Mouse (Mus musculus) heart, adult 2 months (tissue): Measurements from ENCODE around the gene Pold4. TPM values are rescaled to one million over a fixed set of nuclear protein-coding genes. Genes with fewer than 3 reads are reported as not detected.

Experiments
- DNase-seq, 2 experiments: peaks; one replicate each; pipeline ENCODE4 v3.0.0; 2021
- H3K27ac ChIP-seq: fragments of 200-600 bp; 2 replicates; pipeline ENCODE4 v1.8.1; 2022
- H3K27me3 ChIP-seq: fragments of 200-500 bp; 2 replicates; pipeline ENCODE4 v1.6.1; 2012; ENCODE audit warnings: mild to moderate bottlenecking, low read length, inconsistent platforms, mixed read lengths; ENCODE audit not compliant: control insufficient read depth, insufficient read depth
- H3K36me3 ChIP-seq: fragments of 200-500 bp; 2 replicates; pipeline ENCODE4 v1.6.1; 2012; ENCODE audit warnings: low read length, inconsistent platforms; ENCODE audit not compliant: control insufficient read depth, insufficient read depth
- H3K4me1 ChIP-seq: fragments of 200-500 bp; 2 replicates; pipeline ENCODE4 v1.6.1; 2011; ENCODE audit warnings: low read length; ENCODE audit not compliant: control insufficient read depth, insufficient read depth
- H3K4me3 ChIP-seq: fragments of 200-600 bp; 2 replicates; pipeline ENCODE4 v1.8.1; 2022
- H3K79me2 ChIP-seq: fragments of 200-500 bp; replicated peaks from 2 replicates; pipeline ENCODE4 v1.6.1; 2012; ENCODE audit warnings: mild to moderate bottlenecking, inconsistent platforms, low read length, moderate library complexity, mixed read lengths; ENCODE audit not compliant: control insufficient read depth, insufficient read depth
- H3K9ac ChIP-seq: fragments of 200-500 bp; 2 replicates; pipeline ENCODE4 v1.6.1; 2012; ENCODE audit warnings: low read depth, mild to moderate bottlenecking, control low read depth, inconsistent platforms, low read length, mixed read lengths
- CTCF ChIP-seq: fragments of 200-600 bp; IDR thresholded peaks from 2 replicates; pipeline ENCODE4 v1.8.1; 2022; ENCODE audit warnings: antibody characterized with exemption, mild to moderate bottlenecking, moderate library complexity
- EP300 ChIP-seq: fragments of 200-500 bp; IDR thresholded peaks from 2 replicates; pipeline ENCODE4 v1.6.1; 2011; ENCODE audit warnings: low read depth, low read length, control low read depth; ENCODE audit not compliant: insufficient read depth
- POLR2A ChIP-seq: fragments of 200-500 bp; IDR thresholded peaks from 2 replicates; pipeline ENCODE4 v1.6.1; 2011; ENCODE audit warnings: mild to moderate bottlenecking, low read depth, low read length, control low read depth; ENCODE audit not compliant: insufficient read depth
- whole genome bisulfite sequencing: fragments of 180-500 bp; shearing (Covaris S2); methylation state at CpG from one replicate; pipeline ENCODE4 v1.1.7; 2018; 5-methylcytosine and 5-hydroxymethylcytosine counted together
- intact Hi-C: fragments of 180-260 bp; cut with DNase I; formaldehyde crosslinking; loops from one replicate; pipeline ENCODE4 v1.15.1; 2025
- polyA plus RNA-seq: library from polyadenylated mRNA; depleted of rRNA; stranded (reverse); fragments of >200 nt; gene quantifications from 2 replicates; pipeline ENCODE4 v1.2.3, GENCODE M21; 2012
- total RNA-seq, 2 experiments: library from RNA; stranded (reverse); gene quantifications; 2 replicates each; pipeline ENCODE4 v1.2.3; 2021

Pold4 gene
- total and polyA plus RNA-seq, 3 experiments, result 9.2 to 48.1 (median 12.0) TPM

DNA sequence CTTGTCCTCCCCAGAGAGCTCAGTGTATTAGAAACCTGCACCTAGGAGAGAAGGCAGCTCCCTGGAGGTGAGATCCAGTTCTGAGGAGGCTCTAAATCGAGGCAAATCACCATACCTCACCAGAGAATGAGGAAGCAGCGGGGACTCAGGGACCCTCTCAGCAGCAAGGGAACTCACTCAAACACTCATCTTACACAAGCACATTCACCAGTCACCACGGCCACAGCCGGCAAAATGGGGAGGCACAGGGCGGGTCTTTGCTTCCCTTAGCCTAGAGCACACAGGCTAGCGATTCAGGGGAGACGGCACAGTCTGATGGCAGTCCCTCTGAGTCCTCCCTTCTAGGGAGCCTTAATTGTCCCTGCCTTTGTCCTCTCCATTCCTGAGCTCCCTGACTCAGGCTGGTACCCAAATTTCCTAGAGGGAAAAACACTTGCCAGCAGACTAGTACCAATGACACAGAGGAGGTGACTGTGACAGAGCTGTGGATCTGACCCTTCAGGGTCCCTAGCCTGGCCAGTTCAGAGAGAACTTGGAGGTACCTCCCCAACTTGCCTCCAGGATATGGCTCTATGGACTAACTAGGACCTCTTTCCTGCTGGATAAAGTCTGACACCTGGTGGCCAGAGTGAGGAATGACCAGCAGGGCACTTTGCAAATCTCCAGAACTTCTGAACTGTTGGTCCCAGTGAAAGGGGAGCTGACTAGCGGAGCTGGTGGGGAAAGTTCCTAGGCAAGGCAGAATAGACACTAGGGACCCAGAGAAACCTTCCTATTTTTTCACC, 3.6 kb upstream of the Pold4 start:
- Histone ChIP-seq H3K79me2 (no peaks in the 10 kb centered on the region), H3K4me1 (peaks cover 10% of the 10 kb centered on the region), H3K27me3 (no peaks in the 10 kb centered on the region), H3K27ac (no peak overlapping the region), H3K4me3 (no peak overlapping the region), H3K36me3 (no peaks in the 10 kb centered on the region), H3K9ac (no peak overlapping the region)
- DNase-seq, result peak; percentile 72 to 77
- WGBS, result 18% methylated on average over 8 of the region's 8 CpGs
- TF ChIP-seq CTCF, result no peak; the same call in none of the 2 replicates
- TF ChIP-seq EP300, result peak; percentile 94
- no peak for TF ChIP-seq POLR2A
- intact Hi-C loops, result loop anchor here (1.0 to 5.0 kb wide), 6 partner anchors 21 to 211 kb away; partner anchors contain the start of gene Aip

DNA sequence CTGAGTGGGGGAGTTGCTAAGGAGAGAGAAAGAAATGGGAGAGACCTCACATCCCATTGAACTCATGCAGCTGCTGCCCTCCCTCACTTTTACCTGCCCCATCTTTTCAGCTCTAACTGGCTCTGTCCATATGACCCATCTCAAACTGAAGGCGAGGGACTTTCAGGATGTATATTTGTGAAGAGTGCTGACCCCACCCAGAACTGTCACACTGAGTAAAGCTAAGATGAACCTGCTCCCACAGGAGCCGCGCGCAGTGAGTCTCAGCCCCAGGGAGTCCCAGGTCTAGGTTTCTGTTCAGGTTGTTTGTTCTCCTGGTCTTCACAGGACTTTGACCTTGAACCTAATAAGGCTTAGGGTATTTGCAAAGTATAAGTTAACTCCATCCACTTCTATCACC, 2.8 kb upstream of the Pold4 start:
- intact Hi-C loops, result loop anchor here (1.0 to 5.0 kb wide), 6 partner anchors 22 to 212 kb away; partner anchors contain the start of gene Aip
- H3K27ac ChIP-seq, result no peak overlapping the region

DNA sequence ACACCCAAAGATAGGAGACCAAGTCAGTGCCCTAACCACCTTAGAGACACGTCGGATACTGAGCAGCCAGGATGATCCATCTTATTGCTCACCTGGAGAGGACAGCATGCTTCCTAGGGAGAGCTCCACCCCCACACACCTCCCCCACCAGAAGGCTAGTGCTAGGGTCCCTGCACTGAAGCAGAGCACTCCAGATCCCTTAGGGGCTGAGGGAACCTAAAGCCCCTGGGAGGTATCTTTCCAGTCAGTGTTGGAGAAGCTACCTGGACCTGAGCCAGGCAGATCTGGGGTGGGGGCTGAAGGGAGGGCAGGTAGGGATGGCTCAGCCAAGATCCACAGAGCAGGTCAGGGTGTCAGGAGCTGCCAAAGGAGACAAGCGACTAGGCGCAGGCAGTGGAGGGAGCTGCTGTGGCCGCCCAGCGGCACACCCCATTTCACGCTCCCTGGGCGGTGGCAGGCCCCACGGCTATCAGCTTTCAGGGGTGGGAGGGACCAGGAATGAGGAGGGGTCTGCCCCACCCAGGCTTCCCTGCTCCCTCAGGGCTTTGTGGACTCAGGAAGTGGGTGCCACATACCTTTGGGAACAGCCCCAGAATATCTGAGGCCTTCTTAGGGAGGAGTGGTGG, 2.1 kb upstream of the Pold4 start:
- peak overlapping the region; percentile 59; the same call in 1 of the 2 replicates for H3K27ac ChIP-seq
- H3K4me3 ChIP-seq, result no peak overlapping the region
- no peak overlapping the region for H3K9ac ChIP-seq
- no peaks in the 10 kb centered on the region for H3K27me3 ChIP-seq
- peaks cover 10% of the 10 kb centered on the region for H3K4me1 ChIP-seq
- no peaks in the 10 kb centered on the region for H3K36me3 ChIP-seq
- WGBS, result 80% methylated on average over 9 of the region's 9 CpGs
- no peaks in the 10 kb centered on the region for H3K79me2 ChIP-seq
- no peak for DNase-seq
- TF ChIP-seq EP300 (no peak), POLR2A (no peak), CTCF (no peak)
- intact Hi-C loops, result loop anchor here (2.0 to 5.0 kb wide), 4 partner anchors 59 to 212 kb away; partner anchors contain the start of gene Aip

More for the DNA sequence above, 2.8 kb upstream of the Pold4 start:
- no peaks in the 10 kb centered on the region for H3K79me2 ChIP-seq
- TF ChIP-seq EP300 (no peak), POLR2A (no peak), CTCF (no peak)
- WGBS, result 86% methylated on average over 4 of the region's 4 CpGs
- no peak overlapping the region for H3K9ac ChIP-seq
- H3K4me1 ChIP-seq, result peaks cover 10% of the 10 kb centered on the region
- no peak overlapping the region for H3K4me3 ChIP-seq
- no peaks in the 10 kb centered on the region for H3K27me3 ChIP-seq
- H3K36me3 ChIP-seq, result no peaks in the 10 kb centered on the region
- no peak for DNase-seq

DNA sequence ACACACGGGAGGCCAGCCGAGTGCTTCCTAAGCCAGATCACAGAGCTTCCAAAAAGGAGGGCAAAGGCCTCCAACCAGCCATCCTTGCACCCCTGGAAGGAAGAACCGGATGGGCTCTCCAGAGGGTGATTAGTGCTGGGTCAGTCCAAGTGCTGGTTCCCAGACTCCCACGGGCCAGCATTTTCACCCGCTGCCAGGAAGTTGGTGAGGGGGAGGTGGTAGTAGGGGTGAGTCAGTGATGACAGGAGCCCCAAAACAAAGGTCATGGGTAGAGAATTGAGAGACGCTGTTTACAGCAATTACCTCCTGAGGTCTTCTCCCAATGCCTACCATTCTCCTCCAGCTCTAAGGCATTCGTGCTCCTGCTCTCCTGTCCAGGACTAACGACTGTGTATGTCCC, 1.3 kb upstream of the Pold4 start:
- intact Hi-C loops, result no loop called here
- 46% methylated on average over 8 of the region's 8 CpGs for WGBS
- Histone ChIP-seq H3K4me3 (no peak overlapping the region), H3K79me2 (no peaks in the 10 kb centered on the region), H3K27ac (peak overlapping the region; percentile 59), H3K4me1 (peaks cover 10% of the 10 kb centered on the region), H3K27me3 (no peaks in the 10 kb centered on the region), H3K36me3 (no peaks in the 10 kb centered on the region), H3K9ac (no peak overlapping the region)
- DNase-seq, result peak in 1 of 2 experiments; percentile 41
- TF ChIP-seq CTCF (no peak), POLR2A (no peak), EP300 (no peak)

DNA sequence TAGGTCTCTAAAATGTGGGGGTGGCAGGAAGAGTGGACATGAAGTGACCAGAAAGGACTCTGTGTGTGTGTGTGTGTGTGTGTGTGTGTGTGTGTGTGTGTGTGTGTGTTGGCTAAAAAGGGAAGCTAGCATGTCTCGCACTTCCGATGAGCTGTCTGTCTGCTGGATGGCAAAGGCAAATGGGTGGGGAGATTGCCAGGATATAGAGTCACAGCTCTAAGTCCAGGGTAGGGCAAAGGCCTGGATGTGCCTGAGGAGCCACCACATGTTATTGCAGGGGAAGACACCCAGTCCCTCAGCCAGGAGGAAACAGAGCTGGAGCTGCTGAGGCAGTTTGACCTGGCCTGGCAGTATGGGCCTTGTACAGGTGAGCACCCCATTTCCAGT, 480 bp downstream of the Pold4 start:
- TF ChIP-seq POLR2A, result no peak
- no peak for TF ChIP-seq CTCF
- TF ChIP-seq EP300, result no peak
- Histone ChIP-seq H3K4me1 (peaks cover 10% of the 10 kb centered on the region), H3K9ac (peak overlapping the region; percentile 68), H3K27ac (peak overlapping the region; percentile 99), H3K4me3 (peak overlapping the region; percentile 68), H3K36me3 (no peaks in the 10 kb centered on the region), H3K79me2 (no peaks in the 10 kb centered on the region), H3K27me3 (no peaks in the 10 kb centered on the region)
- DNase-seq, result no peak
- intact Hi-C loops, result no loop called here
- WGBS, result 0% methylated on average over 2 of the region's 2 CpGs
